Mouse (Mus musculus) bone marrow macrophage, adult 2 months (primary cell): ENCODE data around the gene Cars2.
"Not testable (repeated sequence)": the region's sequence is repeated elsewhere in the genome, so short reads cannot be mapped to it uniquely, and the experiment has no call there.

Experiments
- CTCF ChIP-seq: IDR thresholded peaks from 2 replicates; pipeline ENCODE4 v1.5.1; 2012; ENCODE audit warnings: low read depth, mild to moderate bottlenecking, low read length, moderate library complexity
- POLR2A ChIP-seq: IDR thresholded peaks from 2 replicates; pipeline ENCODE4 v1.6.1; 2012; ENCODE audit warnings: mild to moderate bottlenecking, low read depth, low read length, borderline replicate concordance

- not testable (repeated sequence) for TF ChIP-seq POLR2A, CTCF
These were observed 58.2 kb downstream of the Cars2 start for GRCm38 (mm10) chr8:11492340-11492739.
